Mouse (Mus musculus) erythroblast, embryonic 14.5 days (primary cell): ENCODE data around the gene Zzef1.

Experiments used
- GATA1 ChIP-seq: IDR thresholded peaks from 2 replicates; pipeline ENCODE4 v1.6.1; 2012; ENCODE audit warnings: low read length, inconsistent platforms, mixed read lengths
- TAL1 ChIP-seq: IDR thresholded peaks from 3 replicates; pipeline ENCODE4 v1.6.1; 2012; ENCODE audit warnings: low read length, inconsistent platforms, mixed read lengths

DNA sequence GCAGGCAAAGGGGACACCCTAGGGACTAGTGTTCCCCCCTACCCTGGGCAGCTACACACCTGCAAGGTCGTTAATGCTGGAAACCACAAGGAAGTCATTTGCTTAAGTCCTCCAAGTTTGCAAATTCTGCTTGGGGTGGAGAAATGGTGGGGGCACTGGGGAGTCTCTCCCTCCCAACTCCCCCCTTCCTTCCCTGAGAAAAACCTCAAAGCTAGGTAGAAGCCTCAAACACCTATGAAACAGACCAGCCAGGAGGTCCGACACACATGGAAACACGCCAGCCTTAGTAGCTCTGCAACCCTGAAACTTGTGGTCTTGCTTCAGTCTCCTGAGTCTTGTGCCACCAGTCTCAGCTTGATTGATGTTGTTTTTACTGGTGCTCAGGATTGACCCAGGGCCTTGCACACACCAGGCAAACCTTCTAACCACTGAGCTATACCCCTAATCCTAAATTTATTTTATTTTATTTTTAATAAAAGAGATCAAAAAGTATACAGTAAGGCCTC is 167.8 kb downstream of the Zzef1 start:
- no peak for TF ChIP-seq GATA1
- TF ChIP-seq TAL1, result no peak
